Mouse (Mus musculus): Measurements from ENCODE around the gene Dok3. TPM values are rescaled to one million over a fixed set of nuclear protein-coding genes. Genes with fewer than 3 reads are reported as not detected.
"Not testable (repeated sequence)": the region's sequence is repeated elsewhere in the genome, so short reads cannot be mapped to it uniquely, and the experiment has no call there.

Dok3 gene
- polyA plus RNA-seq, 1 experiment, result 39.8 TPM

DNA sequence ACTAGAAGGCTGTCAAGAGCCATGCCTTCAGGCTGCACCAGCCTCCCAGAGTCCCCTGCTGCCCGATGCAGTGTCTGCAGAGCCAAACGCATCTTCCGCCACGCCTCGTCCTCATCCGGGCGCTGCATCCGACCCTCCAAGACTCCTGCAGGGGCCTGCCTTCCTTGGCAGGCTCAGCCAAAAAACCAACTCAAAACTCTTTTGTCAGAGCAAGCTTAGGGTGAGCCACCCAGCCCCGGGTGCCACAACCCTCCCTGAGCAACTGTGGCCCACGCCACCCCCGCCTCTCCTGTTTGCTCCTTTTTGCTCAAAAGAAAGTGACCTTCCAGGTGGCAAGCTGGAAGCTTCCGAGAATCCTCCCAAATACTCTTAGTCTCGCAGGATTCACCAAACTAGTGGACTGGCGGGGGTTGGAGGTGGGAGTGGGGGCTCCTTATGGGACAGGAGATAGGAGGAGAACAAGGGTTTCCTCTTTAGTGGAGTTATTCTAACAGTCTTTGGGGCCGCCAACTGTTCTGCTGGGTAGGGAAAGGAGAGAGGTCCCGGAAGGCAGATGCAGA lies 40.7 kb upstream of the Dok3 start:
- H3K4me1 ChIP-seq (ENCODE audit: control insufficient read depth, insufficient read depth, low read length), result peaks cover 5% of the 10 kb centered on the region
- WGBS, result 4% methylated on average over 16 of the region's 16 CpGs
- DNase-seq, result no peak
- TF ChIP-seq CTCF (IDR thresholded peaks at IDR 0.05; ENCODE audit: insufficient read depth, low read length), result no peak
- no peak for TF ChIP-seq POLR2A (IDR thresholded peaks at IDR 0.05; ENCODE audit: borderline replicate concordance, extremely low read depth, low read depth, low read length)
- peak overlapping the region; percentile 91 for H3K4me3 ChIP-seq (replicated peaks; ENCODE audit: extremely low read depth, low read depth, low read length)

DNA sequence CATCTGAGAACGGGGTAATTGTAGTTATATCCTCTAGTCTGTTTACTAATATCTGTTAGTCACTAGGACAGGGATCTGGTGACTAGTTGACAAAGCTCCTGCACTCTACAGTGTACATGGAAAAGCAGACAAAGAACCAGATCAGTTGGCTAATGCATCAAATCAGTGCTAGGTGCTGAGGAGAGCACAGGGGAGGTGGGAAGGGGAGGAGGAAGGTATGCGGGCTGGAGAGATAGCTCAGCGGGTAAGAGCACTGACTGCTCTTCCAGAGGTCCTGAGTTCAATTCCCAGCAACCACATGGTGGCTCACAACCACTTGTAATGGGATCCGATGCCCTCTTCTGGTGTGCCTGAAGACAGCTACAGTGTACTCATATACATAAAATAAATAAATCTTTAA lies 39.4 kb upstream of the Dok3 start:
- WGBS, result 90% methylated on average over 4 of the region's 4 CpGs
- H3K4me1 ChIP-seq (ENCODE audit: control insufficient read depth, insufficient read depth, low read length); DNase-seq; H3K4me3 ChIP-seq (replicated peaks; ENCODE audit: extremely low read depth, low read depth, low read length): not testable (repeated sequence)

DNA sequence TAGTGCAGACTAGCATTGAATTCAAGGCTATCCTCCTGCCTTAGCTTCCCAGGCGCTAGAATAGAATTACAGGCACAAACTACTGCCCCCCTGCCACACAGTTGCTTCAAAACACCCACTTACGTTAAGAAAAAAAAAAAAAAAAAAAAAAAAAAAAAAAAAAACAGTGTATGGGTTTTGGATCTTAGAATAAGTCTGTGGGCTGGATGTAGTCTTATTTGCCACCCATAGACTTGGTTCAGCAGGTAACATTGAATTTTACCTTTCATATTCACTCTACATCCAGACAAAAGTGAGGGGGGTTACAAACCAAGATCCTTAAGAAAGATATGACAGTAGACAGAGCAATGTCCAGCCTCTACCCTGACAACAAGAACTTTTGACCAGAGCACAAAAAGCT lies 38.9 kb upstream of the Dok3 start:
- Histone ChIP-seq H3K4me3 (replicated peaks; ENCODE audit: extremely low read depth, low read depth, low read length) (no peak overlapping the region), H3K4me1 (ENCODE audit: control insufficient read depth, insufficient read depth, low read length) (peaks cover 5% of the 10 kb centered on the region)
- TF ChIP-seq POLR2A (IDR thresholded peaks at IDR 0.05; ENCODE audit: borderline replicate concordance, extremely low read depth, low read depth, low read length) (no peak), CTCF (IDR thresholded peaks at IDR 0.05; ENCODE audit: insufficient read depth, low read length) (no peak)
- 84% methylated on average over 2 of the region's 2 CpGs for WGBS
- DNase-seq, result no peak

DNA sequence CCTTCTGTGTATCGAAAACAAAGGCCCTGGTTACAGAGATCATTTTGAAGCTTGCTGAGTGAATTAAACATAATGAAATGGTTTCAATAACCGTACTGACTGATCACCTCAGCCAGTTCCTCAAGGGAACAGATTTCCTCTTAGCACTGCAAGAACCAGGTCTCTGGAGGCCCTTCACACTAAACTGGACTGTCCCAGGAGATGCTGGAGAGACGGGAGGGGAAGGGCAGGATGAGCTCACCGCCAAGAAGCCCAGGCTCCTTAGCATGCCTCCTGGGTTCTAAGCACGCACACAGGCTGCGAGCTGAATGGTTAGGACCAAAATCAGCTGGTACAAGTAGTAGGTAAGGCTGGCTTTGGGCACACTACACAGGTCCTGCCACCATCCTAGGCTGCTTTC lies 37.9 kb upstream of the Dok3 start:
- peaks cover 5% of the 10 kb centered on the region for H3K4me1 ChIP-seq (ENCODE audit: control insufficient read depth, insufficient read depth, low read length)
- TF ChIP-seq CTCF (IDR thresholded peaks at IDR 0.05; ENCODE audit: insufficient read depth, low read length) (no peak), POLR2A (IDR thresholded peaks at IDR 0.05; ENCODE audit: borderline replicate concordance, extremely low read depth, low read depth, low read length) (no peak)
- WGBS, result 80% methylated on average over 6 of the region's 6 CpGs
- DNase-seq, result no peak
- H3K4me3 ChIP-seq (replicated peaks; ENCODE audit: extremely low read depth, low read depth, low read length), result no peak overlapping the region

DNA sequence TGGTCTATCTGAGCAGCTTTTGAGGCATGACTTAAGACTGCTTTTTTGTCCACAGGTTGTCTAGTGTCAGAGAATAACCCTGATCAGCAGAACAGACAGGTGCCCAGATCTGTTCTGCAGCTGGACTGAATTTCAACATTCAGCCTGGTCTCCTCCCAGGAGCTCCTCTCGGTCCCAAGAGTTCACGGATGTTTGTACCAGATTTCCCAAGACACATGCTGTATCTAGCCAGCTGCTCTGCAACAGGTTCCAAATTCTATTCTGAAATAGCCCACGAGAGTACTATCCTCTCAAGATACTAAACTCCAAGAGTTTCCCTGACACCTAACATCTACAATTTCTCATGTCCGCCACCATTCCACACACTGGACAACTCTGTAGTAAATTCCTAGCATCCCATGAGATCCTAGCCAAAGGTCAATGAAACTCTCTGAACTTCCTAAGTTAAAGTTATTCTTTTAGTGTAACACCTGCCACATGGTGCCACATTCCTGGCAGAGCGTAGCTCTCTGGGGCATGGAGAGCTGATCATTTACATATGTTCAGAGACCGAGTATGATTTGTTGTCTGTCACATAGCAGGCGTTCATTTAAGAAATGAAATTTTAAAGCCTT lies 34.3 kb upstream of the Dok3 start:
- TF ChIP-seq POLR2A (IDR thresholded peaks at IDR 0.05; ENCODE audit: borderline replicate concordance, extremely low read depth, low read depth, low read length) (no peak), CTCF (IDR thresholded peaks at IDR 0.05; ENCODE audit: insufficient read depth, low read length) (no peak)
- no peak for DNase-seq
- Histone ChIP-seq H3K4me1 (ENCODE audit: control insufficient read depth, insufficient read depth, low read length) (no peaks in the 10 kb centered on the region; the same call in 1 of the 2 replicates), H3K4me3 (replicated peaks; ENCODE audit: extremely low read depth, low read depth, low read length) (no peak overlapping the region)
- 75% methylated on average over 7 of the region's 7 CpGs for WGBS

DNA sequence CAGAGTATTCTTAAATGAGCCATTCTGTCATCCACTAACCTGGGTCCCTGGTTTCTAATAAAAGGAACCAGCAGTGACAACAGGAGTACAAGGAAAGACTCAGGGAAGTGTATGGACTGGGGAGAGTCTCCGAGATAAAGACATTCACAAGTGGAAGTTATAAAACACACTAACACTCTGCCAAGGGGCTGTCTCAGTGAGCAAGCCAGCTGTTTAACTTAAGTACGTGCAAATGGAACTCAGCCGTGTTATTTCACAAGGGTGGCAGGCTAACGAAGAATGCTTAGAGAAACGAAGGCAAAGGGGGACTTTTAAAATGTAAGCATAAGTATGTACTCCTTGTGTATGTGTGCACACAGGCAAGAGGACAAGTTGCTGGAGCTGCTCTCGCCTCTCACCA lies 28.4 kb upstream of the Dok3 start:
- H3K4me1 ChIP-seq (ENCODE audit: control insufficient read depth, insufficient read depth, low read length), result peaks cover 2% of the 10 kb centered on the region
- H3K4me3 ChIP-seq (replicated peaks; ENCODE audit: extremely low read depth, low read depth, low read length), result no peak overlapping the region
- no peak for TF ChIP-seq CTCF (IDR thresholded peaks at IDR 0.05; ENCODE audit: insufficient read depth, low read length)
- TF ChIP-seq POLR2A (IDR thresholded peaks at IDR 0.05; ENCODE audit: borderline replicate concordance, extremely low read depth, low read depth, low read length), result no peak
- 56% methylated on average over 6 of the region's 6 CpGs for WGBS
- DNase-seq, result no peak

DNA sequence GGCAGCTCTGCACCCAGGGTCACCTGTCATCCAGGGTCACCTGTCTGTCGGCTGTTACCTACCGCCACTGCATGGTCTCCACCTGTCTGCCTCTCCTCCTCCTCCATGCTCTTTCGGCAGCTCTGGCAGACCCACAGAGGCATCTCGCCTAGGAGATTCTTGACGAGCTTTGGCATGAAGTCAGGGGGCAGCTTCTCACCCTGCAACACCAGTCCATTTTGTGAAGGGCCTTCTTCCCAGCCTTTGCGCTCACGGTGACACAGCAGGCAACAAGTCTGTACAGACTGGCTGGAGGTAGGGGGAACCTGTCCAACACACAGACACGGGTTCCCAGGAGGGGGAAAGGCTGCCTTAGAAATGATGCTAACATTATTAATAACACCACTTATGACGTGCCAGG lies 26.8 kb upstream of the Dok3 start:
- WGBS, result 79% methylated on average over 9 of the region's 9 CpGs
- H3K4me1 ChIP-seq (ENCODE audit: control insufficient read depth, insufficient read depth, low read length), result peaks cover 2% of the 10 kb centered on the region
- TF ChIP-seq CTCF (IDR thresholded peaks at IDR 0.05; ENCODE audit: insufficient read depth, low read length) (no peak), POLR2A (IDR thresholded peaks at IDR 0.05; ENCODE audit: borderline replicate concordance, extremely low read depth, low read depth, low read length) (no peak)

DNA sequence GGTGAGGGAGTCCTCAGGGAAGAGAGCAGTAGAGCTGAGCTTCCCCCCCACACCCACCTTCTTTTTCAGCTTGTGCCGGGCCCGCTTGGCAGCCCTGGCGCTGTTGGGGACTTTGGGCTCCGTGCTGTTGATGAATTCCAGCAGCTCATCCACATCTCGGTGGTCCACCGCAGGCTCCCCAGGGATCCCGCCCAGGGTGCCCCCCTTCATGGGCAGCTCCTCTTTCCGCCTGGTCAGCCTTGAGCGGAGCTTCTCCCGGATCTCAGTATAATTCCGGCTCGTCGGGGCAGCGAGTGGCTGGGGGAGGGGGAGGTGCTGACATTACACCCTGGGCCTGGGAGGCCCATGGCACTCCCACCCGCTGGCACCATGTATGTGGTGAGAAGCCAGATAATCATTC lies 20.0 kb upstream of the Dok3 start:
- whole genome bisulfite sequencing, result 87% methylated on average over 15 of the region's 15 CpGs
- DNase-seq, result no peak
- TF ChIP-seq CTCF (IDR thresholded peaks at IDR 0.05; ENCODE audit: insufficient read depth, low read length) (no peak), POLR2A (IDR thresholded peaks at IDR 0.05; ENCODE audit: borderline replicate concordance, extremely low read depth, low read depth, low read length) (no peak)
- no peaks in the 10 kb centered on the region for H3K4me1 ChIP-seq (ENCODE audit: control insufficient read depth, insufficient read depth, low read length)
- H3K4me3 ChIP-seq (replicated peaks; ENCODE audit: extremely low read depth, low read depth, low read length), result no peak overlapping the region

More for the DNA sequence above, 26.8 kb upstream of the Dok3 start:
- no peak overlapping the region for H3K4me3 ChIP-seq (replicated peaks; ENCODE audit: extremely low read depth, low read depth, low read length)
- no peak for DNase-seq

DNA sequence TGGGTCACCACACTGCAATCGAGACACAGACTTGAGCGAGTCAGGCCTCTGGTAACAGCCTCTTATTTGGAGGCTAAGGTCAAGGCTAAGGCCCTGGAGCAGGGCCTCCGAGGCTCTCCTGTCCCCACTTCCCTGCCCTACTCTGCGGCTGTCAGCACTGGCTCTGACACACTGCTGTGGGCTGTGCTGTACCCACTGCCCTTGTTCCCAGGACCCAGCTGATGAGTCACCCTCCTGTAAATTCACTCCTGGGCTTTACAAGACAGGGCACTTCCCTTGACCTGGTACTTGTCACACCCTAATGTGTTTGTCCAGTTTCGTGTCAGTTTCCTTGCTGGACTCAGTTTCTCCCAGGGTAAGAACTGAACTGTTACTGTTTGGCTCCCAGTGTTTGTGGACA lies 19.3 kb upstream of the Dok3 start:
- no peak overlapping the region for H3K4me3 ChIP-seq (replicated peaks; ENCODE audit: extremely low read depth, low read depth, low read length)
- DNase-seq, result no peak
- TF ChIP-seq POLR2A (IDR thresholded peaks at IDR 0.05; ENCODE audit: borderline replicate concordance, extremely low read depth, low read depth, low read length) (no peak), CTCF (IDR thresholded peaks at IDR 0.05; ENCODE audit: insufficient read depth, low read length) (no peak)
- WGBS, result 86% methylated on average over 5 of the region's 5 CpGs
- H3K4me1 ChIP-seq (ENCODE audit: control insufficient read depth, insufficient read depth, low read length), result no peaks in the 10 kb centered on the region

DNA sequence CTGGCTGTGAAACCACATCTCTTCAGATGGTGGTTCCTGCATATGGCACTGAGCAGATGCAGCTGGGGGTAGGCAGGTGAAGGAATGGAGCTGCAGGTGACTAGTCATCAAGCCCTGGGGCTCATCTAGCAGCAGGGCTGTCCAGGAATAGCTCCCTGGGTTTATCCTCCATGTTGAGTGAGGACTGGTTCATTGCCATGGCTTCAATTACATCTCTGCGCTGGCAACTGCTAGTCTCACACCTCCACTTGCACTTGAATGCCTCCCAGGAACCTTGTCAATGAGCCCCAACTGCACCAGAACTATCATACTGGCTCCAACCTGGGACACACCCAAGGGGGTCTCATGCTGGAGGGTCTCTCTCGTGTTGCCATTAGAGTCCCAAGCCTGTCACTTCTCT lies 18.8 kb upstream of the Dok3 start:
- TF ChIP-seq POLR2A (IDR thresholded peaks at IDR 0.05; ENCODE audit: borderline replicate concordance, extremely low read depth, low read depth, low read length), result no peak
- no peak for TF ChIP-seq CTCF (IDR thresholded peaks at IDR 0.05; ENCODE audit: insufficient read depth, low read length)
- 89% methylated on average over 2 of the region's 2 CpGs for WGBS
- no peak overlapping the region for H3K4me3 ChIP-seq (replicated peaks; ENCODE audit: extremely low read depth, low read depth, low read length)
- H3K4me1 ChIP-seq (ENCODE audit: control insufficient read depth, insufficient read depth, low read length), result no peaks in the 10 kb centered on the region
- no peak for DNase-seq

Data from lung, adult 2 months (tissue).